Mouse (Mus musculus) kidney, adult 8-10 months (tissue): Measurements from ENCODE around the gene Dtnb.

Experiments
- DNase-seq, 2 experiments: peaks; one replicate each; pipeline ENCODE4 v3.0.0; 2022

Dtnb gene

DNA sequence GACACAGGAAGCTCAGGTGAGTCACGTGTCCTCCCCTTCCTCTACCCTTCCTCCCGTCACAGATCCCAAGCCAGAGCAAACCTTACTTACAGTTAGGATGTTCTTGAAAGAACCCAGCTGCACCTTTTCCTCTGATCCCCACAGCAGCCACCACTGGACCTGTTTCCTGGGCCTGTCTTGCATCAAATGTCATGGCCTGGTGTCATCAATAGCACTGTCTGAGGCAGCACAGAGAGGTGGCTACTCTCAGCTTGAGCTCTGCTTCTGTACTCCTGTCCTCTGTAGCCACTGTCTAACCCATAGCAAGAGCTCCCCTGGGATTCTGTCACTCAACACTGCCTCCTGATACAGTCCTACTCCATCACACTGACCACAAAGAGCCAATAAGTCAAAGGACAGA, 207.5 kb downstream of the Dtnb start:
- no peak for DNase-seq

DNA sequence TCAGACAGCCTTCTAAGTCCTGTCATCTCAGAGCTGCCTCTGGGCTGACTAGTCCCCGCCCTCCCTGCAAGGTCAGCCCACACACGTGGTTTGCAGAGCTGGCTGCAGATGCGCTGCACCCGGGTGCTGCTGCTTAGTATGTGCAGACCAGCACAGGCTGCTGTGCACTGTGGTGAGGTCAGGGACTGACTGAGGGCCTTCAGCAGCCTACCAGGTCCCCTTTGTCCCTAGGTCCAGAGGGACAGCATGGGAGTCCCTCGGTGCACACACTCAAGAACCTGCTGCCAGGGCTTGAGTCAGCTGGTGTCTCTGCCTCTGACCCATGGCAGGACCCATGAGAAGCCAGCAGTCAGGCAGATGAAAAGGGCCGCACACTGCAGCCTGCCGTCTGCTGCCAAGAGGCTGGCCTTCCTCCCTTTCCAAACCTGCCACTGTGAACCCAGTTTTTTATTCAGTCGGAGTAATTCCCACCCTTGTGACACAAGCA, 208.3 kb downstream of the Dtnb start:
- DNase-seq = peak; percentile 81 to 83

DNA sequence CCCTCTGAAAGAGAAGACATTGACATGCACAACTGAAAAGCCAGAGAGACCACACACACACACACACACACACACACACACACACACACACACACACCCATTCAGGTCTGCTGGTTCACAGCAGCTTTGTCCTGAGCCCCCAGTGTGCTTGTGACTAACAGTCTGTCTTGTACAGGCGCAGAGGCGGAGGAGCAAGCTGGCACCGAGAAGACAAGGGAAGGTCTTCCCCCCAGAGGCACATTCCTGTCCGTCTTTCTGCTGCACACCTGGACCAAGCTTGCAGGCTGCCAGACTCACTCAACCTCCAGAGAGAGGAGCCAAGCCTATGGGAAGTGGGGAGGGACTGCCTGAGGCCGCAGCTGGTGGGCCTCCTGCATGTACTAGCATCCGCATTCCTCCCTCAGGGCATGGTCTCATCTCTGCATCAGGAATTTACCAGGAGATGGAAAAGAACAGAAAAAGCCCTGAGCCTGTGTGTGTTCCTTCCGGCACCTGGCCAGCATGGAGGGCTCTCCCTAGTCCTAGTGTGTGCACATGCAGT, 208.8 kb downstream of the Dtnb start:
- peak; percentile 45 to 51 for DNase-seq

DNA sequence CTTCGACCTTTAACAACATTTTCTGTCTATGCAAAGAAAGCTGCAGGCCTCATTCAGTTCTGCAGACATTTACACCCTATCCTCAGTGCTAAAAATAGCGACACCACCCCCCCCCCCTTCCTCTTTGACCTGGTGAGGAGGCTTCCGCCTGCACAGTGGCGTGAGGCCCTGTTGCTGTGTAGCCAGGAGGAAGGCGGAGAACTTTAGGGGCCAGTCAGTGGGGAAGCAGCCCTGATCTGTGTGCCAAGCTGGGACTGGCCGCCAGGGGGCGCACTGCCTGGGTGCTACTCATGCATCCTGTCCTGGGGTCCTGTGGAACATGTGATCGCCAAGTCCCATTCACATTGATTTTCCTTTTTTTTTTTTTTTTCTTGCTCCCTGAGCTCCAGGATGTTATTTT, 209.3 kb downstream of the Dtnb start:
- peak; percentile 93 to 94 for DNase-seq

DNA sequence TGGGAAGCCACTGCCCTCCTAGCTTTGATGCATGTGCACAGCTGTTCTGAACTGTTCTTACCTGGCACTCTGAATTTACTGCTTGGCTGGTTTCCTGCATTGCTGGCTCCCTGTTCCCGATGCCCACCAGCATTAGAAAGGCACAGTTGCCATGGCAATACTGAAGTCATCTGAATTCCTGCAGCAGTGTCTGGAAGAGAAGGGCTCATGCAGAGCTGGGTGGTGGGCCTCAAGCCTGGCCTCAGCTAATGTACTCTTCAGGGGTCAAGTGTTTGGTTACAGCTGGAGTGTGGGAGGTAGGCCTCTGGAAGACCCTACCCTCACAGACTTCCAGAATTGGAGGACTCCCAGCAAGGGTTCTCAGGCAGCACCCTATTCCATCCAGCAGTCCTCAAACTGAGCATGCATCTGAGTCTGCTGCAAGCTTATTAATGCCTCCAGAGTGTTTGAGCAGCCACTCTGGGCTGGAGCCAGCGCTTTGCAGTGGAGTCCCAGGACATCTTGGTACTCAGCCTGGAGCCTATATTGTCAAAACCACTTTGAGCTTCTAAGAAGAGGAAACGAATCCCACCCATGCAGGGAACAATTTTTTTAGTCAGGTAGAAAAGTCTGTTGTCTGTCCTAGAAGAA, 211.1 kb downstream of the Dtnb start:
- no peak for DNase-seq

DNA sequence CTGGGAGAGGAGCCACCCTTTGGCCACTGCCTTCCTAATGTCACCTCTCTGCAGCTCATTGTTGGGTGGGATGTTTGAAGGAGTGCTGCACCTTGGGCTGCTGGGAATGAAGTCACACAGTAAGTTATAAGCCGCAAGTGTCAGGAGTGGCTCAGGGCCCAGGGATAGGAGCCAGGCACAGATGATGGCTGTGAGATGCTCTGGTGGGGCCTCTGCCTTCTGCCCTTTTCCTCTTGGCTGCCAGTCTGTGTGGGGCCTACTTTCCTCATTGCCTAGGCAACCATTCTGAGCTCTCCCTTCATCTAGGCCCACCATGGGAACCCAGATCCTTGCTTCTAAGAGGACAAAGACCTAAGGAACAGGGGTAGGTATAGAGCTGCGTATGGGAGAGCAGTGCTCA, 212.1 kb downstream of the Dtnb start:
- DNase-seq = no peak

DNA sequence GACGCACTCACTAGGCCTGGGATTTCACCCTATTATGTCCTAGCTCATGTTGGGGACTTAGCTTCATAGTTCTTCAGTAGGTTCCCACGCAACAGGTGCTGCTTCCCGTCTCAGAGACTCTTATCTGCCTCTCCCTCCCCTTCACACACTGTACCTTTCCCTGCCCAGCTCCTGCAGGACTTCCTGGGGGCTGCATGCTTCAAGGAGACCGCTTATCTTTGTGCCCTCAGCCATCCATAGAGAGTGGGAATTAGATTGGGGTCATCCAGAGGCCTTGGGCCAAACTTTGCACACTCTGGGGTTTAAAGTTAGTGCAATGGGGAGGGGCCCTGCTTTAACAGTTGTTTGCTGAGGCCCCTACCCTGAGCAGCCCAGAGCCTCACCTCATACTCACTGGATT, 212.5 kb downstream of the Dtnb start:
- no peak for DNase-seq

DNA sequence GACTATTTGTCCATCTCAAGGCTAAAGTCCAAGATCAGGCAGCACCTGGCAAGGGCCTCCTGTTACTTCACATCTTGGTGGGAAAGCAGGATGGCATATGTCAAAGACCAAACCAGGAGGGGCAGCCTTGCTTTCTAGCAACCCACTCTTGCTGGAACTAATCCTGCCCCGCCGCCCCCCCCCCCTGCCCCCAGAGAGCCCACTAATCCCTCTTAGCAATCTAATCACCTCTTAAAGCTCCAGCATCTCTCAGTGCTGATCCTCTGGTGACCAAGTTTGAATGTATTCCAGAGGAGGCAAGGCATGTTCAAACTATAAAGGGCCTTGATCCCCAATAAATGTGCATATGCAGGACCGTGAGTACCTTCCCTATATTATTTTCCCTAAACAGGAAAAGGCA, 214.9 kb downstream of the Dtnb start:
- DNase-seq = no peak

DNA sequence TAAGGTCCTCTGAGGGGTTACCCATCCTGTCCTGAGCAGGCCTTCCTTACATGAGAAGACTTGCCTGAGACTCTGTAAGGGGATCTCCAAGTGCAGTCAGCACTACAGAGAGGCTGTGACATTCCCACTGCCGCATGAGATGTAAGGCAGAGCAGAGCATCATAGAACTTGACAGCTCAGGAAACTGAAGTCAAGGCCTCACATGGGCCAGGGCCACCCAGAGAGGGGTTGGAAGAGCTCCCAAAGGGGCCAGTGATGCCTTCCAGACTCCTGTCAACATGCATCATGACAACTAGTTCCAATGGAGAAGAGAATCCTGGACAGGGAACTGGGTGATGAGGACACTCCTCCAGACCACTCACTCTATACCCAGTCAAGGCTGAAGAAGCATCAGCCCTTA, 215.4 kb downstream of the Dtnb start:
- DNase-seq = no peak

DNA sequence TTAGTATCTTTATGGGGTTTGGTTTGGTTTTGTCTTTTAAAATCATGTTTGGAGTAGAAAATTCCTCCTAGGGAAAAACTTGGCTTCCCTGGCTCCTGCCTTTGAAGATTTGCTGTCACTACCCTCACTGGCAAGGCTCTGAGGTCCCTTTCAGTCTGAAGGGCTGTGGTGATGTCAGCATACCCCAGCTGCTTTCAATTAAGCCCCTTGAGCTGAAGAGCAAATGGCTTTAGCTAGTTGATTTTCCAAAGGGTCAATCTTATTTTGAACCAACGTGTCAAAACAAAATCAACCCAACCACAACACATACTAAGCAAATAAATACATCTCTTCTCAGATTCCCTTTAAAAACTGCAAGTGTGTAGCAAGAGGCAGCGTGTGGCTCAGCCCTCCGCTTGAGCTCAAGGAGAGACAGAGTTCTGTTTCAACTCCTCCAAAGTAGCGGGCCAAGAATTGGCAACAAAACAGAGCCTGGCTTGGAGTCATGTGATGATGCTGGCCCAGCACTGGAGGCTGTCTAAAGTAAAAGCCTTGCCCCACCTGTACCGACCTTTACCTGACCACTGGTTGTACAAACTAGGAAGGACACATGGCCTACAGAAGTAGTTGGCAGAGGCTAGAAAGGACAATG, 216.4 kb downstream of the Dtnb start:
- DNase-seq = no peak

DNA sequence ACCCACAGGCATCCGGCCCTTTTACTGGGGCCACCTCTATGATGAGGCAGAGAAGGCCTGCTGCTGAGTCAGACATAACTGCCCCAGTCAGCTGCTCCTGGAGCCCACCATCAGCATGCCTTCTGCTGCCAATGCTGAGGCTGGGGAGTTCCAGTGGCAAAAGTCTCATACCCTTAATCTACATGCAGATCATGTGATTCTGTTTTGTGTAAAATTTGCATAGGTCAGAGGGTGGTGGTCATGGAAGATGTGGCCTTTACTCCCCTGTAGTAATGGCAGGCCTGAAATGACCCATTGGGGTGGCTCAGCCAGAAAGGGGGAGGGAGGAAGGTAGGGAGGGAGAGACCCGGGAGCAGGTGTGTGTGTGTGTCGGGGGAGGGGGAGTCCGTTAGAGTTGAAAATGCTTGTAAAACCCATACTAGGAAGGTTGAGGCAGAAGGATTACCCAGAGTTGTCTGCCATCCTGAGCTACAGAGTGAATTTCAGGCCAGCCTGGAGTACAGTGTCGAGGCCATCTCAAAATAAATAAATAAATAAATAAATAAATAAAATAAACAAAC, 217.5 kb downstream of the Dtnb start:
- no peak for DNase-seq

DNA sequence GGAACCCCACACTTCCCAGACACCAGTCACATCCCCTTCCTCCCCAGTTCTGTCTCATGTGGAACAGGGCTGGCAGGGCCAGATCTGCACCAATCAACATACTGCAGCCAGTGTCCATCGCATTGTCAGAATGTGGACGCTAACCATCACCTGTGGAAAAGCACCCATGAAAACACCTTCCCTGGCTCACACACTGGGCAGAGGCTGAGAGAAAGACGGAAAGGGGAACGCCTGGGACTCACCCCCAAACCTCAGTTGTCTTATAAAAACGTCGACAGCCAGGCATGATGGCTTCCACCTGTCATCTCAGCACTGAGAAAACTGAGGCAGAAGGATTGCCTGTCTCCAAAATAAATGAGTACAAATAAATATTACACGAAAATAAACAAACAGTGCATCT, 219.1 kb downstream of the Dtnb start:
- no peak for DNase-seq

DNA sequence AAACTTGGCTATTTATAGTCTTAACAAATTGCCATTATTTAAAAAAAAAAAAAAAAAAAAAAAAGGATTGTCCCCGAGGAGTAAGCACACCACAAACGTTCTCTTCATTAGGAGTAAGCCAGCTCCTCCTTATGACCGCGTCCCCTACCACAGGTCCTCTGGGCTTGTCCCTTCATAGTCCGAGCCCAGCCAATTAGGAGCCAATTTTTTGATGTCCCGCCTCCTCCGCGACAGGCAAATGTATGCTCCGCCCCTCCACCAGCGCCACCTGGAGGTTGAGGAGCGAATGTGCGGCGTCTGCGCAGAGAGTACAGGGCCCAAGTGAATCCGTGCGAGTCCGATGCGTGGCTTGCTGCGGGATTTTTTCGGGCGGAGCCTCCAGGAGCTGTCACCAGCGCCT, 219.6 kb downstream of the Dtnb start:
- peak; percentile 95 for DNase-seq

DNA sequence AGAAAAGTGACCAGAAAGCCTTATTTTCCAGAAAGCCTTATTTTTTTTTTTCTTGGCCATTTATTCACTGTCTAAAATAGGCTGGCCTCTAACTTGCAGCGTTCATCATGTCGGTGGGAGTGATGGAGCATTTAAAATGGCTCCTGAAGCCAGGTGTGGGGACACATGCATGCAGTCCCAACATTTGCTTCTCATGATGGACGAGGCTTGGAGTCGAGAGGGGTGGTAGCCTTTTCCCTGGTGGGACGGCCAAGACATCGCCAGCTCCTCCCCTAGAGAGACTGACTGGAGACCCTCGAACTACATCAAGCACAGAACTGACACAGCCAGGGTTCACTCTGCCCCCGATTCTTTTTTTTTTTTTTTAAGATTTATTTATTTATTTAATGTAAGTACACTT, 220.1 kb downstream of the Dtnb start:
- no peak for DNase-seq

DNA sequence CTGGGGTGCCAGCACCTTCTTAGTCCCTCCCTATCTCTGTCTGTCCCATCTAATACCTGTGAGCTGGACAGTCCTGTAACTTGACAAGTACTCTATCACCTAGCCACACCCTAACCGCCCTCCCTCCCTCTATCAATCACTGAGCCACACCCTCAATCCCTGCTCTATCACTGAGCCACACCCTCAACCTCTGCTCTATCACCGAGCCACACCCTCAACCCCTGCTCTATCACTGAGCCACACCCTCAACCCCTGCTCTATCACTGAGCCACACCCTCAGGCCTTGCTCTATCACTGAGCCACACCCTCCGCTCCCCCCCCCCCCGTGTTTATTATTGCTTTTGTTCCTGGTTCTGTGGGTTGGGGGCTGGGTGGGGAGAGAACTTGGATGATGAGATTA, 223.4 kb downstream of the Dtnb start:
- no peak for DNase-seq

DNA sequence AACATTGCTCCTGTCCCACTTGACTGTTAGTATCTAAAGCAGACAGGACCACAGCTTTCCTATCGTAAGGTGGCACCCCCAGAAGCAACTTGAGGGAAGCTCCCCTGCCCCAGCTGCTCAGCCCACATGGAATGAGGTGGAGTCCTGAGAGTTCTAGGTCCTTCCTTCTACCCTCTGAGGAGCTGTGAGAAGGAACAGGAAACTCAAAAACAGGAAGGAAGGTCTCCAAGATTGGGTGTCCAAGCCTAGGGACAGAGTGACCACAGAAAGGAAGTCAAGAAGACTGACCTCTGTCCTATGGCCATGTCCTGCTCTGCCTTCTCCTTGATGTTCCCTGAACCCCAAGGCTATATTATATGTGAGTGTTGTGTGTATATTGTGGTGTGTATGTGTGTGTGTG, 227.4 kb downstream of the Dtnb start:
- DNase-seq = no peak

DNA sequence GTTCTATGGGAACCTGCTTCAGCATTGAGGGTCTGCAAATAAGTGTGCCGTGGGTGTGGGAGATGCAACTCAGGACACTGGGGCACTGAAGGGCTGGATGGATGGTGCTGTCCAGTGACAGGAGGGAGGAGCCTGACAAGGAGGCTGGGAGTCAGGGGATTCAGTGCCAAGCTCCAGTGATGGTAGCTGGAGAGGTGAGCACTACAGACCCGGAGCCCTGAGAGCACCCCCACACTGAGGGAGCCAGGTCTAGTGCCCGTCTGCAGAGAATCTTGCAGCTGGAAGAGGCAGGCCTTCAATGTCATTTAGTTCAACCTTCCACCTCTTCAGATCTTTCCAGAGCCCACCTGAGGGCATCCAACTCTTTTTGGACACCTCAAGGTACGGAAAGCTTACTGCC, 233.7 kb downstream of the Dtnb start, which contains the start of gene Dnmt3a:
TSS of gene Dnmt3a (plus strand) at position 156 of the 400 bp plus-strand sequence.
- DNase-seq = no peak

DNA sequence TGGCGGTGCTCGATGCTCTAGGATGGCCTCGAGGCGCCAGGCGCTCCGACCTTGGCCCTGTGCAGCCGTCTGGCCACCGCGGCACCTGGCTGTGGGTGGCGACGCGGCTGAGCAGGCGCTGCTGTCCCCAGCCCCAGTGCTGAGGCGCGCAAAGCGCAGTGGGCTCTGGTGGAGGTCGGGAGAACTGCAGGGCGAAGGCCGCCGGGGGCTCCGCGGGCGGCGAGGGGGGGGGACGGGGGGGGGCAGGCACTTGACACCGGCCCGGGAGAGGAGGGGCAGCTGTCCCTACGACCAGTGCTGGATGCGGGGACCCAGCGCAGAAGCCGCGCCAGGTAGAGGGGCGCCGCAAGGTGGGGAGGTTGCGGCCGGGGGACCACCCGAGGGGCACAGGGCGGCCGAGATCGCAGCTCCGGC, 234.1 kb downstream of the Dtnb start:
- peak; percentile 77 to 79 for DNase-seq

DNA sequence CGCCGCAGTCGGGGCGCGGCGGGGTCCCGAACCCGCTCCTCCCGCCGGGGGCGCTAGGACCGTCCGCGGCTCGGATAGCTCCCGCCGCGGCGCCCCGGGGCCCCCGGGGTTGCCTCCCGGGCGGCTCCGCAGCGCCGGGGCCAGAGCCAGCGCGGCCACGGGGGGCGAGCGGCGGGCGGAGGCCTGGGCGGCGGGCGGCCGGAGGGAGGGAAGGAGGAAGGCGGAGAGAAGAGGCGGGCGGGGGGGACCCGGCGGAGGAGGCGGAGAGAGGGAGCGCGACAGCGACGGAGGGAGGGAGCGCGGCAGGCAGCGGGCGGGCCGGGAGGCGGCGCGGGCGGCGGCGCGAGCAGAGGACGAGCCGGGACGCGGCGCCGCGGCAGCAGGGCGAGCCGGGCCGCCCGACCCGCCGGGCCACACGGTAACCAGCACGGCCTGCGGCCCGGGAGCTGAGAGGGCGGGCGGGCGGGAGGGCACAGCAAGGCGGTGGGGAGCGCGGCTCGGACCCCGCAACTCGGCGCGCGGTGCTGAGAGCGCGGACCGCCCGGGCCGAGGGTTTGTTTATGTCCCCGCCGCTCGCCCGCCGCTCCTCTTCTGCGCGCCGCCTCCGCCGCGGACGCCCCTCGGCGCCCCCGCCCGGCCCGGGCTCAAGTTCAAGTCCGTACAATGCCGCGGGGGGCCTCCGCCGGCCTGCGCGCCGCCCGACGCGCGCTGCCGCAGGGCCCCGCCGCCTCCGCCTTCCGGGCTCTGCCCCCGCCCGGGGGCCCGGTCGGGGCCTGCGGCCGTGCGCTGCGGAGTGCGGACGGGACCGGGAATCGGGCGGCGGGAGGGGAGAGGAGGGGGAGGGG, 234.7 kb downstream of the Dtnb start:
- DNase-seq = peak; percentile 71 to 72

DNA sequence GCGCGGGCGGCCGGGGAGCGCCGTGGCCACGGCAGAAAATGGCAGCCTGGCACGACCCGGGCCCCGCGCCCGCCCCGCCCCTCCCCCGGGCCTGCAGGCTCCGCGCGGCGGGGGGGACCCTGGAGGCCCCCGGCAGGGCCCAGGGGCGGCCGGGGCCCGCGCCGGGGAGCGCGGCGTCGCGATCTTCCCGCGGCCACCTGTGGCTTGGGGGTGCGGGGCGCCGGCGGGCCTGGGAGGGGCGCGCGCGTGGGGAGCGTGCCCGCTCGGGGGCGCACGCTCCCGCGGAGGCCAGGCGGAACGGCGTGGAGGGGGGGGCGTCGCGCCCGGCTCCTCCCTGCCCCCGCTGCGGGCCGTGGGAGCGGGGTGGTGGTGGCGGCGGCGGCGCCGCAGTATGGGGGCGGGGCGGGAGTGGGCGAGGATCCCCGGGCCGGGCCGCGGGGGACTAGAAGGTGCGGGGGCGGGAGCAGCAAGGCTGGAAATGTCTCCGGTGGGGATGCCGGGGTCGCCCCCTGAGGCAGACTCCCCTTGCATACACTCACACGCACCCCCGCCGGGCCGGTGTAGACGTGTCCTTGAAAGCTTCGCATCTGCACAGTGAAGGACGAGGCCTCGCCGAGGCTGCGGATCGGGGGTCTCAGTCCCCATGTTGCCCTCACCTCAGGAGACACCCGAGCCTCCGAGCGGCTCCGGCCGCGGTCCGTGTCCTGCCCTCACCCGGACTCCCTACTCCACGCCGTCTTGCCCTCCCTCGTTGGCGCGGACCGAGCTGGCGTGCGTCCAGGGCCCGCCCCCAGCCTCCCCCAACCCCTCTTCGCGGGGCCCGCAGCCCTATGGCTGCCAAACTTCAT, 235.6 kb downstream of the Dtnb start:
- DNase-seq = peak; percentile 66 to 76

DNA sequence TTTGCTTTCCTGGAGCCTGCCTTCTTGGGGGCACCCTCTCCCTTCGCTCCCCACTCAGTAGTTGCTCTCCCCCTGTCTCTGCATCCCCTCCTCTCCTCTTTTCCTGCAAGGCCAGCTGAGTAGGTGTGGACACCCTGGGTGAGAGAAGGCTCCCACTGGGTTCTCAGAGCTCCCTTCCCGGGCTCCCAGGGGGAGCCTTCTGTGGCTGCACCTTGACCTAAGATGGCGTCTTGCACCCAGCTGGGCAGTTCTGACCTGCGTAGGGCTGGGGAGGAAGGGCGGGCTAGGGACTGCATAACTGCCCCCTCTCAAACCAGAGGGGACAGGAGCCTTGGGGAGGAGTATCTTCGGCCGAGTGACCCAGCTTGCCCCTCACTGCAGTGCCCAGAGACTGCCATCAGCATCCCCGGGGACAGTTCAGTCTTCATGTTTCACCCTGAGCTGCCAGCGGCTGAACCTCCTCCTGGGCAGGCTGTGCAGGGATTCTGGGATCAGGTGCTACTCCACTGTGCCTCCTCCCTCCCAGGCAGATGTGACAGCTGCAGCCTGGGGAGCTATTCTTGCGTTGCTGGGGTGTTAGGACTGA, 236.3 kb downstream of the Dtnb start:
- peak; percentile 78 to 79 for DNase-seq
